Mouse (Mus musculus): ENCODE data around the gene Olfr231. TPM values are rescaled to one million over a fixed set of nuclear protein-coding genes. Genes with fewer than 3 reads are reported as not detected.

Gene Olfr231
- total RNA-seq (2021), result not detected

- no peak for DNase-seq (ENCODE audit: low spot score in 2 of 2)
- intact Hi-C loops (cut with DNase I), result no loop called here
Measured at GRCm38 (mm10) chr1:174121062-174121461, at the start of gene Olfr231. Olfr231 (minus strand) TSS chr1:174121162.

- DNase-seq (ENCODE audit: low spot score in 2 of 2), result no peak
- intact Hi-C loops (cut with DNase I), result no loop called here
Measured at GRCm38 (mm10) chr1:174169024-174169423, 48.1 kb upstream of the Olfr231 start.

DNA sequence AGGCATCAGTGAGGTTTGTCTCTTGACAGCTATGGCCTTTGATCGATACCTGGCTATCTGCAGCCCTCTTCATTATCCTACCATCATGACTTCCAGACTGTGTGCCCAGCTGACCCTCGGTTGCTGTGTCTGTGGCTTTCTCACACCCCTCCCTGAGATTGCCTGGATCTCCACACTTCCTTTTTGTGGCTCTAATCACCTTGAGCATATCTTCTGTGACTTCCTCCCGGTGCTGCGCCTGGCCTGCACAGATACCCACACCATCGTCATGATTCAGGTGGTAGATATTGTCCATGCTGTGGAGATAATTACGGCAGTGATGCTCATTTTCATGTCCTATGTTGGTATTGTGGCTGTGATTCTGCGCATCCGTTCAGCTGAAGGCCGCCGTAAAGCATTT lies 38.1 kb upstream of the Olfr231 start:
- DNase-seq (ENCODE audit: low spot score in 2 of 2), result no peak
- intact Hi-C loops (cut with DNase I), result no loop called here

DNA sequence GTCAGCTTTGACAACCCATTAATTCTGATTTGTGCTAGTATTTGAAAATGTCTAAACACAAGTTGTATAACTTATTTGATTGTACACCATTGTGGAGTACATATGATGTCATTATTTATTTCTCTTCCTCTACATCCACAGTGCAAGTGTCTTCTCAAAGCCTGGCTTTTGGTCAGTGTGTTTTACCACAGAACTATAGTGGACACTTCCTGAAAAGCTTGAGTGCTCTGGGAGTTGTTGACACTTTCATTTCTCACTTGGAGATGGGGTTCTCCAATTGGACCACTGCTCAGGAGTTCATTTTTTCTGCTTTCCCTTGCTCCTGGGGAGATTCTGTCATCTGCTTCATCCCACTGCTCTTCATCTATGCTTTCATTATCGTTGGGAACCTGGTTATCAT lies 37.5 kb upstream of the Olfr231 start:
- intact Hi-C loops (cut with DNase I), result no loop called here

DNA sequence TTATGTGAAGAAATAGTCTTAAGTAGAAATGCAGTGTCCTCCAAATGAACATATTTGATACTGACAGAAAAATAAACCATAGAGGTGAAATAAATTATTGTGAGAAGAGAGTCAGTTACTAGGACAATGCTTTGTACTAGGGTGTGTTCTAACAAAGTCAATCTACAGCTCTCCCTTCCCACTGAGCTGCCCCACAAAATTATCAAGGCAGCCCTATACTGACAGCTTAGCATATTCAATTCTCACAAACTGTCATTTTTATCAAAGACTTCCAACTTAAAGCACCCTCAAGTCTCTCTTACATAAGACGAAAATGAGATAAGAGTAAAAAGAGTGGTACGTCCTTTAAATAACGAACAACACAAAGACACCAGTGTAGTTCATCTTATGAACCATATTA lies 36.7 kb upstream of the Olfr231 start:
- no peak for DNase-seq (ENCODE audit: low spot score in 2 of 2)
- intact Hi-C loops (cut with DNase I), result no loop called here

More for the DNA sequence above, 37.5 kb upstream of the Olfr231 start:
- DNase-seq (ENCODE audit: low spot score in 2 of 2), result no peak

GRCm38 (mm10) chr1:174155333-174155732 lies 34.4 kb upstream of the Olfr231 start, which contains the start of gene Olfr420:
Olfr420 (plus strand) TSS chr1:174155633.
- intact Hi-C loops (cut with DNase I), result no loop called here
- no peak for DNase-seq (ENCODE audit: low spot score in 2 of 2)

GRCm38 (mm10) chr1:174149289-174149688 lies 28.3 kb upstream of the Olfr231 start:
- DNase-seq (ENCODE audit: low spot score in 2 of 2), result no peak
- intact Hi-C loops (cut with DNase I), result no loop called here

DNA sequence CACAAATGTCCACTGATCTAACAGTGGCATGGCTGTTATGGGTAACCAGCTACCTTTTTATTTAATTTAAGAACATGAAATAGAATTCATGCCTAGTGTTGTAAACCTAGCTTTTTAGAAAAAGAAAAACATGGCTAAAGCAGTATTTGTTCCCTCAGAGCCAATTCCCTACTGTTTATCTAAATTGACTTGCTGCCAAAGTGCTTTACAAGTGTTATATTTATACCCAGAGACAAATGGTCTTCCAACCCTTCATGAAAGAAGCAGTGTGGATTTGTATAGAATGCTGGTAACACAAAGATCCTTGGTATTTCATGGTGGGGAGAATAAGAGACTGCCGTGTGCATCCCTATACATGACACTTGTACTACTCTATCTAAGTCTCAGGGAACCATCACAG lies 25.7 kb upstream of the Olfr231 start:
- no peak for DNase-seq (ENCODE audit: low spot score in 2 of 2)
- intact Hi-C loops (cut with DNase I), result no loop called here

DNA sequence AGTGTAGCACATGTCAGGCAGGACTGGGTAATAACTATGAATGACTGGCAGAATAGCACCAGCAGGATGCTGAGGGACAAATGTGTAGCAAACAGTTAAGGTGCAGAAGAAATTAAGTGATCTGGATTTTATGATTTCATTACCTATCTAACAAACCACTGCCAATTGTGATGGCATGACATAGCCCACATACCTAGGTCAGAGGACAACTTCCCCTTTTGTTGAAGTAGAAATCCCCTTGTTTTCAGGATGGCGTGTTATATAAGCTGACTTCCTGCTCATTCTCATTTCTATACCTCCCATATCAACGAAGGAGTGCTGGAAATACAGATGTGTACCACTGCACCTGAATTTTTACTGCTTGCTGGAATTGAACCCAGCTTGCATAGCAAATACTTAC lies 20.4 kb upstream of the Olfr231 start:
- intact Hi-C loops (cut with DNase I), result no loop called here
- DNase-seq (ENCODE audit: low spot score in 2 of 2), result no peak

- no peak for DNase-seq (ENCODE audit: low spot score in 2 of 2)
- intact Hi-C loops (cut with DNase I), result no loop called here
Measured at GRCm38 (mm10) chr1:174131999-174132398, 11.0 kb upstream of the Olfr231 start.

- no peak for DNase-seq (ENCODE audit: low spot score in 2 of 2)
- intact Hi-C loops (cut with DNase I), result no loop called here
Measured at GRCm38 (mm10) chr1:174131217-174131616, 10.3 kb upstream of the Olfr231 start, which contains the start of gene Olfr424. Olfr424 (plus strand) TSS chr1:174131517.

- DNase-seq (ENCODE audit: low spot score in 2 of 2), result no peak
Measured at GRCm38 (mm10) chr1:174103735-174104134, 17.2 kb downstream of the Olfr231 start.

DNA sequence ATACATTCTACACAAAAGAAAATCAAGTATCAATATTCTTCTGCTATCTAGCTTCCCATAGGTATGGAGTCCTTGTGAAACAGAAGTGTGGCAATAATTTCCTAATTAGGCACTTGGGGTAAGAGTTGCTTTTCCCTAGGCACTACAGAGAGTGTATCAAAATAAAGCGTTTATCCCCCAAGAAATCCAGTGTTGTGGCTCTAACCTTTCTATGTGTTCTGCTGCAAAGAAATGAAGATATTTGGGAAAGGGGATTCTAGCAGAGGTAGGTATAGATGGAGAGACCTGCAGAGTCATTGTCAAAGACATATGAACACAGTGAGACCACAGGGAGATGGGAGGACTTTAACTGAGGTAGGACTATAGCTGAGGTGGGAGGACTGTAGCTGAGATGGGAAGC lies 24.4 kb downstream of the Olfr231 start, which contains the start of gene Olfr427:
Olfr427 (plus strand) TSS at position 301 of the 400 bp plus-strand sequence.
- intact Hi-C loops (cut with DNase I), result no loop called here
- no peak for DNase-seq (ENCODE audit: low spot score in 2 of 2)

More at GRCm38 (mm10) chr1:174103735-174104134, 17.2 kb downstream of the Olfr231 start:
- intact Hi-C loops (cut with DNase I), result loop anchor here (2.0 to 10.0 kb wide), 3 partner anchors 249 to 647 kb away; no protein-coding TSS in a partner anchor

- no peak for DNase-seq (ENCODE audit: low spot score in 2 of 2)
- intact Hi-C loops (cut with DNase I), result no loop called here
Measured at GRCm38 (mm10) chr1:174084031-174084430, 36.9 kb downstream of the Olfr231 start, which contains the start of gene Olfr429. Olfr429 (plus strand) TSS chr1:174084331.

DNA sequence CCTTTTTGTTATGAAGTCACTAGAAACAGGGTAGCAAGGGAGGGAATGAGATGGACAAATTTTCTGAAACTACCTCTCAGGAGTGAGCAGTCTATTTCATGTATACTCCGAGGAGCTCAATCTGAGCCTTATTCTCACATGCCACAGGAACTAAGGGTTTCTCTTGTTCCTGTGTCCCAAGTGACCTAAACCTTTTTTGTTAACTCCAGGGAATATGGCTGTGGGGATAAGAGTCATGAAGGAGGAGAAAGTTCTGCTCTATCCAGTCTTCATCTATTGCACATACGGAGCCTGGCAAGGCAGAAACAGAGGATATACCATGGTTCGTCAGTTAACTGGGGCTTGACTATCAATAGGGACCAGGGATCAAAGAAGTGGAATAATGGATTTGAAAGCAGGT lies 54.7 kb downstream of the Olfr231 start, which contains the start of gene Olfr430:
Olfr430 (plus strand) TSS at position 301 of the 400 bp plus-strand sequence.
- DNase-seq (ENCODE audit: low spot score in 2 of 2), result no peak
- intact Hi-C loops (cut with DNase I), result no loop called here

Other genes starting within 250 kb of the Olfr231 start
- gene Ifi211, start 208.1 kb downstream of the Olfr231 start, total RNA-seq (2021), result under 1 TPM in 1 of 2 experiments, not detected in 1; 0.17 TPM
- gene Mndal, start 178.7 kb downstream of the Olfr231 start, total RNA-seq (2021), result 1 to 10 TPM in 1 of 2 experiments, under 1 TPM in 1; 0.97 to 1.3 TPM
- under 1 TPM; 0.39 to 0.62 TPM for gene Ifi203, start 178.5 kb downstream of the Olfr231 start, total RNA-seq (2021)
- gene Ifi202b, start 138.4 kb downstream of the Olfr231 start, total RNA-seq (2021), result not detected
- gene Ifi205, start 89.4 kb downstream of the Olfr231 start, total RNA-seq (2021), result not detected
- gene Olfr433, start 80.5 kb downstream of the Olfr231 start, total RNA-seq (2021), result not detected
- gene Olfr432, start 72.0 kb downstream of the Olfr231 start, total RNA-seq (2021), result not detected
- gene Olfr430, start 54.6 kb downstream of the Olfr231 start, total RNA-seq (2021), result not detected
- gene Olfr429, start 36.8 kb downstream of the Olfr231 start, total RNA-seq (2021), result not detected
- gene Olfr427, start 24.3 kb downstream of the Olfr231 start, total RNA-seq (2021), result not detected
- gene Olfr424, start 10.4 kb upstream of the Olfr231 start, total RNA-seq (2021), result not detected
- gene Olfr420, start 34.5 kb upstream of the Olfr231 start, total RNA-seq (2021), result not detected
- gene Spta1, start 51.6 kb upstream of the Olfr231 start, total RNA-seq (2021), result under 1 TPM; 0.05 to 0.07 TPM
- not detected for gene Olfr419, start 130.9 kb upstream of the Olfr231 start, total RNA-seq (2021)
- gene Mptx1, start 209.4 kb upstream of the Olfr231 start, total RNA-seq (2021), result not detected
- gene Olfr417, start 244.0 kb upstream of the Olfr231 start, total RNA-seq (2021), result not detected

Measured in left cerebral cortex, postnatal 36 days (tissue).